Mouse (Mus musculus) kidney, adult 18-20 months (tissue): ENCODE results near the gene Wfdc1.

Source experiments
- DNase-seq: peaks from one replicate; pipeline ENCODE4 v3.0.0; 2021

Gene Wfdc1

GRCm38 (mm10) chr8:119697163-119697562, 31.0 kb downstream of the Wfdc1 start:
- DNase-seq, result no peak

GRCm38 (mm10) chr8:119698960-119699359, 32.8 kb downstream of the Wfdc1 start:
- peak; percentile 77 for DNase-seq

GRCm38 (mm10) chr8:119699549-119700134, 33.5 kb downstream of the Wfdc1 start, which contains the start of gene Atp2c2:
TSS of gene Atp2c2 (plus strand) at chr8:119700009.
- DNase-seq, result peak; percentile 73

- DNase-seq, result no peak
Measured at GRCm38 (mm10) chr8:119702965-119703364, 36.8 kb downstream of the Wfdc1 start.

GRCm38 (mm10) chr8:119707146-119707545, 41.0 kb downstream of the Wfdc1 start:
- no peak for DNase-seq

- no peak for DNase-seq
Measured at GRCm38 (mm10) chr8:119708471-119708870, 42.3 kb downstream of the Wfdc1 start.

- peak; percentile 3 for DNase-seq
Measured at GRCm38 (mm10) chr8:119708878-119709702, 42.9 kb downstream of the Wfdc1 start.

- no peak for DNase-seq
Measured at GRCm38 (mm10) chr8:119709703-119710093, 43.5 kb downstream of the Wfdc1 start.

- DNase-seq, result no peak
Measured at GRCm38 (mm10) chr8:119712226-119712625, 46.1 kb downstream of the Wfdc1 start.

GRCm38 (mm10) chr8:119713421-119713820, 47.3 kb downstream of the Wfdc1 start:
- no peak for DNase-seq

GRCm38 (mm10) chr8:119715221-119715620, 49.1 kb downstream of the Wfdc1 start:
- DNase-seq, result peak; percentile 36

- no peak for DNase-seq
Measured at GRCm38 (mm10) chr8:119716730-119717299, 50.6 kb downstream of the Wfdc1 start.

- peak; percentile 29 for DNase-seq
Measured at GRCm38 (mm10) chr8:119717765-119718164, 51.6 kb downstream of the Wfdc1 start.

GRCm38 (mm10) chr8:119719011-119719501, 52.9 kb downstream of the Wfdc1 start:
- DNase-seq, result no peak

GRCm38 (mm10) chr8:119722348-119722747, 56.2 kb downstream of the Wfdc1 start:
- no peak for DNase-seq

- no peak for DNase-seq
Measured at GRCm38 (mm10) chr8:119723676-119724075, 57.5 kb downstream of the Wfdc1 start.

- no peak for DNase-seq
Measured at GRCm38 (mm10) chr8:119724596-119724995, 58.4 kb downstream of the Wfdc1 start.

GRCm38 (mm10) chr8:119727093-119727492, 60.9 kb downstream of the Wfdc1 start:
- no peak for DNase-seq

GRCm38 (mm10) chr8:119728351-119728895, 62.3 kb downstream of the Wfdc1 start:
- DNase-seq, result no peak

GRCm38 (mm10) chr8:119732072-119732471, 65.9 kb downstream of the Wfdc1 start:
- DNase-seq, result no peak

- no peak for DNase-seq
Measured at GRCm38 (mm10) chr8:119736348-119736917, 70.3 kb downstream of the Wfdc1 start.

GRCm38 (mm10) chr8:119737093-119737900, 71.1 kb downstream of the Wfdc1 start:
- DNase-seq, result no peak
